Mouse (Mus musculus): ENCODE results near the gene Rnaset2b.
"Not testable (repeated sequence)": the region's sequence is repeated elsewhere in the genome, so short reads cannot be mapped to it uniquely, and the experiment has no call there.

The Rnaset2b gene

DNA sequence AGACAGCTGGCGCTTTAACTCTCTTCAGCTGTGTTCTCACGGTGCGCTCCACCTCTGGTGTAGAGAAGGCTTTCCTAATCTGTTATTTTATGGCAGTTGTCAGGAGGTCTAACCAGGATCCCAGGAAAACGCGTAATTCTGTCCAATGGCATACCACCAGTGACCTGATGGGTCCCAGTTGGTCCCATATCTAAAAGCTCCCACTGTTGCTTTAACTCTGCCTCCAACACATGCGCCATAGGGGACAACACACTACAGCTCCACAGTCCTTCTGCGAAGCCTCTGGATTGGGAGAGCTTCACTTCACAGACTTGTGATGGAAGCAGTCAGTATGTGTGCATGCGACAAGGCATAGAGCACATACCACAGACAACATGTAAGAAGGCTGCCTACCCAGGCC, 9.7 kb downstream of the Rnaset2b start:
- not testable (repeated sequence) for DNase-seq (ENCODE audit: low read depth)

GRCm38 (mm10) chr17:6986118-6986517, 15.7 kb downstream of the Rnaset2b start:
- DNase-seq (ENCODE audit: low read depth), result not testable (repeated sequence)

GRCm38 (mm10) chr17:6995504-6995903, 25.1 kb downstream of the Rnaset2b start:
- DNase-seq (ENCODE audit: low read depth), result not testable (repeated sequence)

DNA sequence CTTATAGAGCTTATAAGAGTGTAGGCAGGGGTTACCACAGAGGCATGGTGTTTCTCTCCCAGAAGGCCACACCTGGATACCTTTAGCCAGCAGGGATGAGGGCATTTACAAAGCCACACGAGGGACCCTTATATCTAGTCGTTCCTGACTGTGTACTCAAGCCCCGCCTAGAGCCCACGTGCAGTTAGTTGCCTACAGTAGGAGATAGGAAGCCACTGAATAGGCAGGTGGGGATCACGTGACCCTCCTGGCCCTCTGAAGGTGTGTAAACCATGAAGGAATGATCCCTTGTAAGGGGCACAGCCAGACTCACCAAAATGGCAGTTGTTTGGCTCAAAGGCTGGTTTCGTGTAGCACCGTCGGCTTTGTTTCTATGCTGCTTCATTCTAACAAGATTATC, 26.4 kb downstream of the Rnaset2b start:
- not testable (repeated sequence) for DNase-seq (ENCODE audit: low read depth)

DNA sequence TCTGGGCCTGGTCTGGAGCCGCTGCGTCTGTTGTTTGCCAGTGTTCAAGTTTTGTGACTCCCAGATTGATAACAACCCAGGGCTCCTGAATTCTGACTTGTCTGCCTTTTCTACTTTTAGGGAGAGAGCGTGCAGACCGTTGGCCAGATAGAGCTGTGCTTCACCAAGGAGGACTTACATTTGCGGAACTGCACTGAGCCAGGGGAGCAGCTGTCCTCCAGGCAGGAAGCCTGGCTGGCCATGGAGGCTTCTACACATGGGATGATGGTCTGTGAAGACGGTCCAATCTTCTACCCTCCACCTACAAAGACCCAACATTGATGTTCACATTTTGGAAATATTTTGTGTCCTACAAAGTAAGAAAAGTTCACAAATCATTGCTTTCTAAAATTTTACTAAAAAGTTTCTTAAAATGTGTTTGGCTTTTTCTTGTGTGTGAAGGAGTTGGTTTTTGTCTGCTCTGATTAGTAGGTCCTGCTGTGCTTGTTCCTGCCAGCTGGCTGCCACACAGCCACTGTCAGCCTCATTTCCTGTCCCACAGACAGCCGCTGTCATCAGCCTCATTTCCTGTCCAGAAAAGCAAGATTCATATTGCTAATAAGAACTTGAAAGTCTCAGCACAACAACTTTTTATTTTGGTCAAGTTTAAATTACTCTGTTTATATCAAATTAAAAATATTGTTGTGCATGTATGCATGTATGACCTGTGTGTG, 27.5 kb downstream of the Rnaset2b start:
- DNase-seq (ENCODE audit: low read depth), result not testable (repeated sequence)

DNA sequence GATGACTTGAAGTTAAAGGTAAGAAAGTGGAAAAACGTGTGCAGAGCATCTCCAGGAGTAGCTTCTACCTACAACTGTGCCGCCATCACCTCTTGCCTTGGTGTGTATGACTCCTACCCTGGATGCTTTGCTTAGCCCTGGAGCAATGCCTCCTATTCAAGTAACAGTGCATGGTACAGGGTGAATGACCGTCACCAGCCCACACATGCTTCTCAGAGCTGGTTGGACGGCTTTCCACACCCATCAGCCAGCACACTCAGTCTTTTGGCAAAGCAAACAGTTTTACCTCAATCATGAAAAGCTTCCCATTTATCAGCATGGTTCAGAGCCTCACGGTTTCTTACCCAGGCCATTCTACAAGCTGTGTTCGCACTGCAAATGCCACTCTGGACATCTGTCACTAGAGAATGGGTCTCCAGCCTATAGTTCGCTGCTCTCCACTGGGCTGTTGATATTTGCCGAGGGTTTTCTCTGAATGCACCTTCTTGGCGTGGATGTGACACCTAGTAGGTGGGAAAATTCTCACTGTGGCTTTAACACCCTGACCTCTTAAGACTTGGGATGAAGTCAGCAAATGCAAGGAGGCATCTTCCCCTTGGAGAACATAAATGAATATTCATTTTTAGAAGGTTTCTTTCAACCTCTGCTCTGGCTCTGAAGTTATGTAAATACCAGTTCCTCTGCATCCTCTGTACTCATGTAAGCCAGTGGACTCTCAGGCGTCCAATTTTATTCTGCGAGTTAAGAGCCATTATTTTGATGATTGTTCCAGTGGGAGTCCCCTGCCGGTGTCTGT, 31.6 kb downstream of the Rnaset2b start:
- DNase-seq (ENCODE audit: low read depth), result not testable (repeated sequence)

GRCm38 (mm10) chr17:7003392-7003791, 33.0 kb downstream of the Rnaset2b start:
- not testable (repeated sequence) for DNase-seq (ENCODE audit: low read depth)

GRCm38 (mm10) chr17:7005646-7006045, 35.2 kb downstream of the Rnaset2b start:
- DNase-seq (ENCODE audit: low read depth), result not testable (repeated sequence)

DNA sequence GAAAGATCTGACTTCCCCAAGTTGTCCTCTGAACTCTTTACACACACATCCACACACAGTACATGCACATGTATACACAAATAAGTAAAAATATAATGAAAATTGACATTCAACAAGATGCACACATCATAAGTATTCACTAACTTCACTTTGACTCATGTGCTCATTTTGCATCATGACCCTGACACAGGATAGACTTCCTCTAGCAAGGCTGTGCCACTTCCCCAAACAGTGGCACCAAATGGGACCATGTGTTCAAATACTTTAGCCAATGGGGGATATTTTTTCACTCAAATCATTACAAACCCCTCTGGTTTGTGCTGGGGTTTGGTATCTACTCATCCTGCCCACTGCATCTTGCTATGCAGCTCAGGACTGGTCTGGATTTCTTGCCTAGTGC, 38.5 kb downstream of the Rnaset2b start:
- not testable (repeated sequence) for DNase-seq (ENCODE audit: low read depth)

DNA sequence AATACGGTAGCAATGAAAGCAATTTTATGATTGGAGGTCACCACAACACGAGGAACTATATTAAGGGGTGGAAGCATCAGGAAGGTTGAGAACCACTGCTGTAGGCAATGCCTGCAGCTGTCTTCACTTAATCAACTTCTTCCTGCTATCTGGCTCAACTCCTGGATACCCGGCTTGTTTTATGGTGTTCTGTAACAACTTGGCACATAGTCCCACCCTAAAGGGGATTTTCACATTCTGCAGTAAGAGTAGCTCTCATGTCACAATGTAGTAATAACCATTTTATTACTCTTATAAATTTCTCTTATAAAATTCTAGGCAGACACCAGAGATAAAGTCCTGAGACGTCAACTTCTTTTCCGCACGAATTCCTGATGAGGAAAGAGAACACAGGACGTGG, 39.0 kb downstream of the Rnaset2b start:
- not testable (repeated sequence) for DNase-seq (ENCODE audit: low read depth)

- DNase-seq (ENCODE audit: low read depth), result not testable (repeated sequence)
Measured at GRCm38 (mm10) chr17:7009901-7010300, 39.5 kb downstream of the Rnaset2b start.

- DNase-seq (ENCODE audit: low read depth), result not testable (repeated sequence)
Measured at GRCm38 (mm10) chr17:7014190-7014589, 43.8 kb downstream of the Rnaset2b start.

- DNase-seq (ENCODE audit: low read depth), result not testable (repeated sequence)
Measured at GRCm38 (mm10) chr17:7025257-7025656, 54.8 kb downstream of the Rnaset2b start, which contains the start of gene Gm1604a. Gene Gm1604a, plus strand, starts transcription at chr17:7025568.

DNA sequence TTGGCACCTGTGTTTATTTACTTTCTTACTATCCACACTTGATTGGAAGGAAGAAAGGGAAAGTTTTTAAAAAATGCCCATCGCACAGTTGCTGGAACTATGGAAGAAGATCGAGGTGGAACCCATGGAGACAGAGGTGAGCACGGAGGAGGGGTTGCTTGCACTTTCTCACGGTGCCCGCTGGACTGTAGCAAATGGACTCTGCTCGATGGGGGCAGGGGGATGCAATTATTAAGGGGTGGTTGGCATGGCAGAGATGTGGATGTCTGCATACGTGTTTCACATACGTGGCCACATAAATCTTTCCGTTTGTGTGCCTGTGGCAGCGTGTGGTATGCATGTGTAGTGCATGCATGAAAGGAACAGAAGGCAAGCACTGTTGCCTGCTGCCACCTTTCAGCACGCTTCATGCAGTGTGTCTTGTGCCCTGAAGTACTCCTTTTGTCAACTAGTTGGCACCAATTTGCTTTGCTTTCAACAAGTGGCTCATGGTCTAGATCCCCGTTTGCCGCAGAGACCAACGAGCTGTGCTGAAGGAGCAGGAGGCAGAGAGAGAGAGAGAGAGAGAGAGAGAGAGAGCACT, 55.4 kb downstream of the Rnaset2b start:
- not testable (repeated sequence) for DNase-seq (ENCODE audit: low read depth)

GRCm38 (mm10) chr17:7030204-7030603, 59.8 kb downstream of the Rnaset2b start:
- not testable (repeated sequence) for DNase-seq (ENCODE audit: low read depth)

GRCm38 (mm10) chr17:7030622-7031174, 60.3 kb downstream of the Rnaset2b start:
- DNase-seq (ENCODE audit: low read depth), result not testable (repeated sequence)

DNA sequence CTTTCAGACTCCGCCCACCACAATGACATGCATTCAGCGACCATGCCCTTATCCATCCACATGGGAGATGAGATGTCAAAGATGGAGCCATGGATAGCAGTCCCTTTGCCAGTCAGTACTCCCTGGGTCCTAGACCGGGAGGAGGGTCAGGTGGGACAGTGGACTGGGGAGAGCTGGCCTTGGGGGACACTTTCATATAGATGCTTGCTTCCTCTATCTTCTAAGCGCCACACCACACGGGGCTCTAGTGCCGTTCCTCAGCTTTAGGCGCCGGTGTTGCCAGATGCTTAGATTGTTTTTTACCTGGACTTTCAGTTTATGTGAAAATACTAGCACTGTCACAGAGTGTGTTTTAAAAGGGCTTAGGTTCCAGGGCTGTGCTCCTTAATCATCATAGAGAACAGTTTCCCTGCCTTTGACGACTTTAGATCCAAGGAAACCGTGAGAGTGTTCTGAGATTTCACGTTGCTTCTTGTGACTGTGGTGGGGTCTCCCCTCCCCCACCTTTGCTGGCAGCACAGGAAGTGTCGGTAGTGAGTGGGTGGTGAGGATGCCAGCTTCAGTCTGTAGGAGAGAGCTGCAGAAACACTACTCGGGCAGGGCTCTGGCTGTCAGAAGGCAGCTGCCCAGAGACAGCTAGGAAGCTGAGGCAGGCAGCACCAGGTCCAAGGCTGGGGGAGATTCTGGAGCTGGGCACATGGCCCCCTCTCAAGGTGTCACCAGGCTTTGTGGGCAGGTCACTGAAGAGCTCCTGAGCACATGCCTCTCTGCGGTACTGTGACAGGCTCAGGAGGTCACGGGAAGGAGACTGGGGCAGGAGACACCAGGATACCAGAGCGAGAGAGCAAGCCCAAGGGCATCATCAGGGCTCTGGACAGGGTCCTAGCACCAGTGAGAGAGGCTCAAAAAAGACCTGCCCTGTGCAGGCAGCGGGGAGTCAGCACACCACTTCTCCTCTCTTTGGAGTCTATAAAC, 63.0 kb downstream of the Rnaset2b start:
- not testable (repeated sequence) for DNase-seq (ENCODE audit: low read depth)
